Mouse (Mus musculus) MEL (cell line): ENCODE measurements around the gene Lrrc31. TPM values are rescaled to one million over a fixed set of nuclear protein-coding genes. Genes with fewer than 3 reads are reported as not detected.
"Not testable (repeated sequence)": the region's sequence is repeated elsewhere in the genome, so short reads cannot be mapped to it uniquely, and the experiment has no call there.

Experiments used
- DNase-seq: peaks from one replicate; pipeline ENCODE4 v3.0.0; 2011; ENCODE audit warnings: low read depth, low spot score
- H3K27ac ChIP-seq: 2 replicates; pipeline ENCODE4 v1.5.1; 2012; ENCODE audit warnings: low read depth, mild to moderate bottlenecking, control low read depth, low read length, moderate library complexity; ENCODE audit not compliant: control insufficient read depth
- H3K27me3 ChIP-seq, 2 experiments: fragments of 150-350 bp in 1 of 2; sonication (generic) in 1 of 2; 2 replicates each; pipeline ENCODE4 v1.6.1; 2012; ENCODE audit warnings: low read length in 2 of 2, mild to moderate bottlenecking in 2 of 2, improper control_type of control experiment in 1 of 2, moderate library complexity in 1 of 2; ENCODE audit not compliant: insufficient read depth in 2 of 2, control insufficient read depth in 1 of 2
- H3K36me3 ChIP-seq, 2 experiments: 2 replicates each; pipeline ENCODE4 v1.6.1; 2012 to 2014; ENCODE audit warnings: low read length in 2 of 2, improper control_type of control experiment in 1 of 2, inconsistent platforms in 1 of 2, mild to moderate bottlenecking in 1 of 2; ENCODE audit not compliant: insufficient read depth in 2 of 2, control insufficient read depth in 1 of 2
- H3K4me1 ChIP-seq, 2 experiments: fragments of 150-350 bp in 1 of 2; sonication (generic) in 1 of 2; 2 replicates each; pipeline ENCODE4 v1.6.1; 2012; ENCODE audit warnings: low read length in 2 of 2, improper control_type of control experiment in 1 of 2, mild to moderate bottlenecking in 1 of 2; ENCODE audit not compliant: insufficient read depth in 2 of 2, control insufficient read depth in 1 of 2
- H3K4me3 ChIP-seq, 2 experiments: fragments of 150-350 bp in 1 of 2; sonication (generic) in 1 of 2; 2 replicates each; pipeline ENCODE4 v1.5.1; 2012; ENCODE audit warnings: low read depth in 2 of 2, low read length in 2 of 2, mild to moderate bottlenecking in 2 of 2, moderate library complexity in 2 of 2, control low read depth in 1 of 2, improper control_type of control experiment in 1 of 2; ENCODE audit not compliant: control insufficient read depth in 1 of 2, insufficient read depth in 1 of 2
- H3K79me2 ChIP-seq: 2 replicates; pipeline ENCODE4 v1.6.1; 2012; ENCODE audit warnings: mild to moderate bottlenecking, low read length, moderate library complexity; ENCODE audit not compliant: control insufficient read depth, poor library complexity, insufficient read depth
- H3K9ac ChIP-seq: 2 replicates; pipeline ENCODE4 v1.6.1; 2012; ENCODE audit warnings: low read depth, mild to moderate bottlenecking, control low read depth, low read length, moderate library complexity; ENCODE audit not compliant: control insufficient read depth, poor library complexity, severe bottlenecking
- H3K9me3 ChIP-seq: fragments of 150-350 bp; sonication (generic); replicated peaks from 2 replicates; pipeline ENCODE4 v1.6.1; 2012; ENCODE audit warnings: mild to moderate bottlenecking, low read length, improper control_type of control experiment, moderate library complexity; ENCODE audit not compliant: insufficient read depth
- BHLHE40 ChIP-seq: IDR thresholded peaks from 2 replicates; pipeline ENCODE4 v1.6.1; 2012; ENCODE audit warnings: low read depth, mild to moderate bottlenecking, inconsistent platforms, low read length, improper control_type of control experiment, borderline replicate concordance
- CHD1 ChIP-seq: IDR thresholded peaks from 2 replicates; pipeline ENCODE4 v1.6.1; 2012; ENCODE audit warnings: low read depth, mild to moderate bottlenecking, inconsistent platforms, low read length, improper control_type of control experiment
- CHD2 ChIP-seq: IDR thresholded peaks from 2 replicates; pipeline ENCODE4 v1.6.1; 2011; ENCODE audit warnings: low read length, improper control_type of control experiment
- CTCF ChIP-seq, 3 experiments: IDR thresholded peaks in 2 of 3; conservative IDR thresholded peaks in 1 of 3; 2 replicates each; pipeline ENCODE4 v1.5.1; 2011 to 2012; ENCODE audit warnings: low read length in 3 of 3, low read depth in 2 of 3, mild to moderate bottlenecking in 2 of 3, improper control_type of control experiment in 1 of 3, inconsistent platforms in 1 of 3, mixed read lengths in 1 of 3, moderate library complexity in 1 of 3; ENCODE audit not compliant: control insufficient read depth in 1 of 3, insufficient read depth in 1 of 3, poor library complexity in 1 of 3, severe bottlenecking in 1 of 3
- E2F4 ChIP-seq: IDR thresholded peaks from 2 replicates; pipeline ENCODE4 v1.6.1; 2011; ENCODE audit warnings: low read depth, low read length, improper control_type of control experiment, borderline replicate concordance
- EP300 ChIP-seq, 2 experiments: IDR thresholded peaks; 2 replicates each; pipeline ENCODE4 v1.6.1; 2011; ENCODE audit warnings: improper control_type of control experiment in 2 of 2, low read length in 2 of 2, low read depth in 1 of 2, mild to moderate bottlenecking in 1 of 2
- HCFC1 ChIP-seq: IDR thresholded peaks from 2 replicates; pipeline ENCODE4 v1.6.1; 2012; ENCODE audit warnings: low read depth, mild to moderate bottlenecking, inconsistent platforms, low read length, improper control_type of control experiment, moderate library complexity
- JUND ChIP-seq: IDR thresholded peaks from 2 replicates; pipeline ENCODE4 v1.6.1; 2011; ENCODE audit warnings: low read depth, mild to moderate bottlenecking, improper control_type of control experiment, low read length
- MAZ ChIP-seq: IDR thresholded peaks from 2 replicates; pipeline ENCODE4 v1.6.1; 2012; ENCODE audit warnings: low read depth, mild to moderate bottlenecking, inconsistent platforms, low read length, improper control_type of control experiment
- MYB ChIP-seq: IDR thresholded peaks from 2 replicates; pipeline ENCODE4 v1.6.1; 2011; ENCODE audit warnings: mild to moderate bottlenecking, low read depth, low read length, improper control_type of control experiment
- RAD21 ChIP-seq: IDR thresholded peaks from 2 replicates; pipeline ENCODE4 v1.6.1; 2011; ENCODE audit warnings: mild to moderate bottlenecking, low read depth, low read length, improper control_type of control experiment
- SMC3 ChIP-seq: IDR thresholded peaks from 2 replicates; pipeline ENCODE4 v1.6.1; 2011; ENCODE audit warnings: low read depth, low read length, improper control_type of control experiment
- TAL1 ChIP-seq: IDR thresholded peaks from 2 replicates; pipeline ENCODE4 v1.6.1; 2012; ENCODE audit warnings: mild to moderate bottlenecking, inconsistent platforms, low read length, moderate library complexity, mixed read lengths
- TCF12 ChIP-seq: IDR thresholded peaks from 2 replicates; pipeline ENCODE4 v1.6.1; 2014; ENCODE audit warnings: low read depth, mild to moderate bottlenecking, inconsistent platforms, low read length, improper control_type of control experiment, moderate library complexity
- ZC3H11A ChIP-seq: IDR thresholded peaks from 2 replicates; pipeline ENCODE4 v1.6.1; 2012; ENCODE audit warnings: low read depth, mild to moderate bottlenecking, inconsistent platforms, low read length, improper control_type of control experiment
- polyA plus RNA-seq, 2 experiments: library from polyadenylated mRNA; stranded (reverse) in 1 of 2; unstranded in 1 of 2; fragments of >175 nt in 1 of 2; fragments of >200 nt in 1 of 2; gene quantifications; 2 replicates each; pipeline versions ENCODE4 v1.2.1 to v1.2.4; 2012; ENCODE audit warnings: low replicate concordance in 2 of 2, low read depth in 1 of 2; ENCODE audit not compliant: insufficient read length in 2 of 2, insufficient read depth in 1 of 2, missing spikeins in 1 of 2
- total RNA-seq: library from RNA; depleted of rRNA; stranded (reverse); fragments of 300-350 nt; gene quantifications from 2 replicates; pipeline ENCODE4 v1.2.3, GENCODE M21; 2012; rRNA removed

Lrrc31 gene
- 0.07 TPM in 1 of 2 replicates, not detected in the other for total RNA-seq
- under 1 TPM in 1 of 2 experiments, not detected in 1; 0.03 TPM for polyA plus RNA-seq

DNA sequence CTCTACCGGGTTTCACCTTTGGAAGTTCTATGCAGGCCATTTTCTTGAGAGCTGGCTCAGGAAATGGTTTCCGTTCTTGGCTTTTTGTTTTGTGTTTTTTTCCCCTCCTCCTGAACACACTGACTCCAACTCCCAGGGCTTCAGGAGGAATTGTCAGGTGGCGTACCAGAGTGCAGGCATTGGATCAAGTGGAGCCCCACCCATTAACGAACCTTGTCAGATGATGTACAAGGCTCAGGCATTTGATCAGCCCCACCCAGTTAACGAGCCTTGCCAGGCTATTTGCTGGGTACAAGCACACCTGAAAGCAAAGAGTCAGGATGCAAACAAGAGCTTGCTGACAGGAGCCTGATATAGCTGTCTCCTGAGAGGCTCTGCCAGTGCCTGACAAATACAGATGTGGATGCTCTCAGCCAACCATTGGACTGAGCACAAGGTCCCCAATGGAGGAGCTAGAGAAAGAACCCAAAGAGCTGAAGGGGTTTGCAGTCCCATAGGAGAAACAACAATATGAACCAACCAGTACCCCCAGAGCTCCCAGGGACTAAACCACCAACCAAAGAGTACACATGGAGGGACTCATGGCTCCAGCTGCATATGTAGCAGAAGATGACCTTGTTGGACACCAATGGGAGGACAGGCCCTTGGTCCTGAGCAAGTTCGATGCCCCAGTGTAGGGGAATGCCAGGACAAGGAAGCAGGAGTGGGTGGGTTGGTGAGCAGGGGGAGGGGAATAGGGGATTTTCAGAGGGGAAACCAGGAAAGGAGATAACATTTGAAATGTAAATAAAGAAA, at the start of gene Lrrc31:
Lrrc31 (minus strand) TSS at position 133 of the 795 bp plus-strand sequence.
- not testable (repeated sequence) for H3K9me3 ChIP-seq, H3K4me3 ChIP-seq, H3K79me2 ChIP-seq, H3K36me3 ChIP-seq, H3K27ac ChIP-seq, H3K27me3 ChIP-seq, DNase-seq, H3K9ac ChIP-seq, H3K4me1 ChIP-seq

DNA sequence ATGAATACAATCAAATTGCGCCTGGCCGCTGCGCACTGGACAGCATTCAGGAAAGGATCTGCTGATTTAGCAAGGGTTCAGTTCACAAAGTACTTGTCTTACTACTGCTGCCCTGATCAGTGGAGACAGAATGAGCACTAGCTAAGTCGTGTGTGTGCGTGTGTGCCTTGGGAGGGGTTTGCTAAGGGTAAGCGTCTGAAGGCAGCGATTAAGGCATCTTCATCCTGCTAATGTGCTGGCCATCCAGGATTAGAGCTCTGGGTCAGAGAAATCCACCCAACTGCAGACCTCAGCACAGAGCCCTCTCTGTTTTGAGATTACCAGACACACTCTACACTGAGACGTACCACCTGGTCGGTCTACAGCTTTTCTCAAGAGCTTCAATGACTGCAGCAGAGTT, 48.7 kb upstream of the Lrrc31 start:
- Histone ChIP-seq H3K36me3 (peaks cover 0 to 3% of the 10 kb centered on the region in 2 experiments; a peak in 1 of 4 replicates), H3K27ac (no peak overlapping the region), H3K27me3 (no peaks in the 10 kb centered on the region), H3K4me3 (no peak overlapping the region), H3K79me2 (no peaks in the 10 kb centered on the region), H3K9me3 (no peaks in the 10 kb centered on the region), H3K9ac (no peak overlapping the region), H3K4me1 (peaks cover 0 to 3% of the 10 kb centered on the region in 2 experiments; a peak in 2 of 4 replicates)
- no peak for TF ChIP-seq CTCF (IDR thresholded peaks at IDR 0.05 in 2 of 3, conservative IDR thresholded peaks at IDR 0.05 in 1 of 3; ENCODE audit: control insufficient read depth in 1 of 3, insufficient read depth in 1 of 3, low read depth in 2 of 3, low read length in 3 of 3, poor library complexity in 1 of 3, severe bottlenecking in 1 of 3)
- TF ChIP-seq TAL1 = no peak
- no peak for TF ChIP-seq EP300 (IDR thresholded peaks at IDR 0.05; ENCODE audit: low read depth in 1 of 2, low read length in 2 of 2)
- no peak for TF ChIP-seq CHD2
- no peak for TF ChIP-seq MAZ
- no peak for TF ChIP-seq ZC3H11A
- no peak for DNase-seq

DNA sequence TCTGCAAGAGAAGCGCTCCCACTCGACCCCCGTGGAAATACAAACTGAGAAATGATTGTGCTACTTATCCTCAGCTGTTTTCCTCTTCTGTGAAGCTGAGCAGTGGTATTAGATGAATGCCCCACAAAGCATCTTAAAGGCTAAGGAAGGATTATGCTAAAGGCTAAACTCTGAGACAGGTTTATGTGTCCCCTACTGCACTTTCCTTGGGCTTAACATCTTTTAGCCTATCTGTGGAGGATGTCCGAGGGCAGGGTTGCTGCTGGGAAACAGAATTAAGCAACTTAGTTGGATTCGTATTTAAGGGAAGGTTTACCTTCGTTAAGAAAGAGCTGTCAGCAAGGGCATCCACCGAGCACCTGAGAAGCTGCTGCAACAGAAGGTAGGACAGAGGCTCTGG, 46.4 kb upstream of the Lrrc31 start, which contains the start of gene Samd7:
Samd7 (plus strand) TSS at position 288 of the 400 bp plus-strand sequence.
- Histone ChIP-seq H3K4me3 (no peak within 1 kb of the TSS), H3K9me3 (no peaks in the 10 kb centered on the region), H3K4me1 (peaks cover 0 to 3% of the 10 kb centered on the region in 2 experiments; a peak in 2 of 4 replicates)
- TF ChIP-seq HCFC1 = no peak
- no peak for TF ChIP-seq SMC3
- TF ChIP-seq RAD21 = no peak
- no peak for TF ChIP-seq MAZ
- TF ChIP-seq BHLHE40 = no peak
- TF ChIP-seq CHD1 = no peak
- TF ChIP-seq JUND = no peak
- no peak for TF ChIP-seq E2F4
- no peak for TF ChIP-seq MYB
- no peak for TF ChIP-seq TCF12
- TF ChIP-seq, all 39 proteins: peak for 0
- H3K36me3 ChIP-seq = peaks cover 0 to 3% of the 10 kb centered on the region in 2 experiments; a peak in 1 of 4 replicates
- H3K27me3 ChIP-seq = no peaks in the 10 kb centered on the region
- no peak within 1 kb of the TSS for H3K27ac ChIP-seq
- no peaks in the 10 kb centered on the region for H3K79me2 ChIP-seq
- no peak within 1 kb of the TSS for H3K9ac ChIP-seq
- DNase-seq = no peak
